Mouse (Mus musculus) bone marrow, adult 2 months (tissue): Measurements from ENCODE around the gene Mthfsd.

ENCODE experiments used
- CTCF ChIP-seq: fragments of 200-500 bp; IDR thresholded peaks from 2 replicates; pipeline ENCODE4 v1.5.1; 2011; ENCODE audit warnings: low read length, control low read depth; ENCODE audit not compliant: control insufficient read depth, insufficient read depth
- POLR2A ChIP-seq: fragments of 200-500 bp; IDR thresholded peaks from 2 replicates; pipeline ENCODE4 v1.6.1; 2011; ENCODE audit warnings: low read depth, mild to moderate bottlenecking, control low read depth, low read length, borderline replicate concordance; ENCODE audit not compliant: control insufficient read depth

DNA sequence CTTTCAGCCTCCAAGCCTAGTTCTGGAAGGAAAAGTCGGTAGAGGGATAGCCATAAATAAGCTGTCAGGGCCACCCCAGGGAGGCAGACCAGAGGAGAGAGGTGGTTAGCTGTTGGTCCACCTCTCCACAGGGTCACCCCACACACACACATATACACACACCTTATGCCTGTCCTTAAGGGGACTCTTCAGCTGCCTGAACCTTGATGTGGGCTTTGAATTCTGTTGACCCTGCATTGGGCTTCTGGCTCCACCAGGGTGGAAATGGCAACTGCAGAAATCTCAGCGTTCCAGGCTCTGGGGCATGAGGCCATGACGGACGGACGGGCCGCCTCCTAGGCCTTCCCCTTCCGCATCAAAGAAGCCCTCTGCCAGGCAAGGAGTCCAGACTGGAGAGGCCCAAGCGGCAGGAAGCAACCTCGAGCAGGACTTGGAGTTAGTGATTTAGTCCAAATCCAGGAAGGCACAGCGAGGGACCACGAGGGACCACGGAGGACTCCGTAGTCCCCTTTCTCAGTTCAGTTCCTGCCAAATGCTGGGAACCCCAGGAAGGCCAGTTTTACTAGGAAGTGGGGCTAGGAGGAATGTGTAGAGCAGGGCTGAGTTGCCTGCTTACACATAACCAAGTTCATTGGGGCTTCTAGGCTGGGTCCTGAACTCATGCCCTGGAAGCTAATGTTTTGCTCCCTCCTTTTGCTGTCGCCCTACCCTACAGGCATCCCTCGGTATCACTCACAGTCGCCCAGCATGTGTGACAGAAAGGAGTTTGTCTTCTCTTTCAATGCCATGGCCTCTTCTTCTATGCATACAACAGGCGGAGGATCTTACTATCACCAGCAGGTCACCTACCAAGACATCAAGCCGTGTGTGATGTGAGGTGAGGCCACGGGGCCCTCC lies 21.9 kb downstream of the Mthfsd start:
- TF ChIP-seq CTCF (no peak), POLR2A (no peak)
